Mouse (Mus musculus) heart, adult 2 months (tissue): ENCODE data around the gene Nek6.

Experiments
- CTCF ChIP-seq: fragments of 200-600 bp; IDR thresholded peaks from 2 replicates; pipeline ENCODE4 v1.8.1; 2022; ENCODE audit warnings: antibody characterized with exemption, mild to moderate bottlenecking, moderate library complexity
- POLR2A ChIP-seq: fragments of 200-500 bp; IDR thresholded peaks from 2 replicates; pipeline ENCODE4 v1.6.1; 2011; ENCODE audit warnings: mild to moderate bottlenecking, low read depth, low read length, control low read depth; ENCODE audit not compliant: insufficient read depth

GRCm38 (mm10) chr2:38621610-38622021, 110.2 kb downstream of the Nek6 start:
- TF ChIP-seq CTCF, result peak; percentile 29
- no peak for TF ChIP-seq POLR2A
